Mouse (Mus musculus): ENCODE results near the gene Il17re. TPM values are rescaled to one million over a fixed set of nuclear protein-coding genes. Genes with fewer than 3 reads are reported as not detected.
A peak's percentile ranks its signal among the peaks of the same experiment; 100 is the strongest.

The Il17re gene
- polyA plus RNA-seq, 1 experiment from 2014 or later, result 9.7 TPM

GRCm38 (mm10) chr6:113473246-113473645 lies 15.0 kb downstream of the Il17re start:
- Histone ChIP-seq H3K27ac (no peak overlapping the region), H3K36me3 (no peaks in the 10 kb centered on the region), H3K27me3 (peaks cover 23% of the 10 kb centered on the region), H3K9me3 (no peaks in the 10 kb centered on the region), H3K9ac (no peak overlapping the region), H3K4me1 (peaks cover 34% of the 10 kb centered on the region), H3K4me3 (no peak overlapping the region), H3K4me2 (no peak overlapping the region)
- WGBS, result 34% methylated on average over 2 of the region's 2 CpGs
- no peak for ATAC-seq (ENCODE audit: insufficient number of reproducible peaks, low FRiP score, low TSS enrichment, low read depth)

- WGBS, result 85% methylated on average over 6 of the region's 6 CpGs
- Histone ChIP-seq H3K27ac (no peak overlapping the region), H3K4me2 (no peak overlapping the region), H3K36me3 (no peaks in the 10 kb centered on the region), H3K9me3 (no peaks in the 10 kb centered on the region), H3K4me1 (peaks cover 33% of the 10 kb centered on the region), H3K9ac (no peak overlapping the region), H3K27me3 (peaks cover 23% of the 10 kb centered on the region), H3K4me3 (no peak overlapping the region)
- no peak for ATAC-seq (ENCODE audit: insufficient number of reproducible peaks, low FRiP score, low TSS enrichment, low read depth)
These were observed 15.4 kb downstream of the Il17re start for GRCm38 (mm10) chr6:113473715-113474114.

GRCm38 (mm10) chr6:113477353-113477752 lies 19.1 kb downstream of the Il17re start:
- WGBS, result 37% methylated on average over 7 of the region's 7 CpGs
- Histone ChIP-seq H3K4me1 (peaks cover 8% of the 10 kb centered on the region), H3K4me3 (no peak overlapping the region), H3K27me3 (peaks cover 36% of the 10 kb centered on the region), H3K9ac (no peak overlapping the region), H3K9me3 (no peaks in the 10 kb centered on the region), H3K36me3 (no peaks in the 10 kb centered on the region), H3K4me2 (no peak overlapping the region), H3K27ac (no peak overlapping the region)
- no peak for ATAC-seq (ENCODE audit: insufficient number of reproducible peaks, low FRiP score, low TSS enrichment, low read depth)

- Histone ChIP-seq H3K9ac (no peak overlapping the region), H3K27me3 (peaks cover 41% of the 10 kb centered on the region), H3K4me3 (no peak overlapping the region), H3K4me2 (no peak overlapping the region), H3K4me1 (peaks cover 17% of the 10 kb centered on the region), H3K27ac (no peak overlapping the region), H3K36me3 (no peaks in the 10 kb centered on the region), H3K9me3 (no peaks in the 10 kb centered on the region)
- WGBS, result 84% methylated on average over 10 of the region's 10 CpGs
- ATAC-seq (ENCODE audit: insufficient number of reproducible peaks, low FRiP score, low TSS enrichment, low read depth), result no peak
These were observed 20.6 kb downstream of the Il17re start for GRCm38 (mm10) chr6:113478906-113479305.

- Histone ChIP-seq H3K4me1 (peaks cover 19% of the 10 kb centered on the region), H3K9me3 (no peaks in the 10 kb centered on the region), H3K4me3 (no peak overlapping the region), H3K9ac (no peak overlapping the region), H3K27ac (peak overlapping the region; percentile 39), H3K36me3 (no peaks in the 10 kb centered on the region), H3K27me3 (peaks cover 38% of the 10 kb centered on the region), H3K4me2 (no peak overlapping the region)
- 48% methylated on average over 18 of the region's 18 CpGs for WGBS
- peak; percentile 13; the same call in 1 of the 2 replicates for ATAC-seq (ENCODE audit: insufficient number of reproducible peaks, low FRiP score, low TSS enrichment, low read depth)
These were observed 22.5 kb downstream of the Il17re start for GRCm38 (mm10) chr6:113480555-113481373.

GRCm38 (mm10) chr6:113482477-113483099 lies 24.3 kb downstream of the Il17re start:
- no peak for ATAC-seq (ENCODE audit: insufficient number of reproducible peaks, low FRiP score, low TSS enrichment, low read depth)
- no peaks in the 10 kb centered on the region for H3K36me3 ChIP-seq

GRCm38 (mm10) chr6:113483100-113483615 lies 24.9 kb downstream of the Il17re start, which contains the start of gene Creld1:
Gene Creld1 (plus strand): TSS chr6:113483297.
- H3K4me2 ChIP-seq, result peak within 1 kb of the TSS; percentile 72
- H3K27ac ChIP-seq, result peak within 1 kb of the TSS; percentile 63
- peaks cover 38% of the 10 kb centered on the region for H3K27me3 ChIP-seq
- peak; percentile 82 for ATAC-seq (ENCODE audit: insufficient number of reproducible peaks, low FRiP score, low TSS enrichment, low read depth)
- H3K4me1 ChIP-seq, result peaks cover 24% of the 10 kb centered on the region
- no peaks in the 10 kb centered on the region for H3K36me3 ChIP-seq
- H3K9me3 ChIP-seq, result no peaks in the 10 kb centered on the region
- peak within 1 kb of the TSS; percentile 45 for H3K4me3 ChIP-seq
- WGBS, result under 1% methylated on average over 26 of the region's 26 CpGs
- peak within 1 kb of the TSS; percentile 35 for H3K9ac ChIP-seq

More at GRCm38 (mm10) chr6:113482477-113483099, 24.3 kb downstream of the Il17re start:
- Histone ChIP-seq H3K9ac (no peak overlapping the region; the same call in 1 of the 2 replicates), H3K27ac (peak overlapping the region; percentile 47), H3K4me2 (peak overlapping the region; percentile 72), H3K4me1 (peaks cover 24% of the 10 kb centered on the region), H3K4me3 (peak overlapping the region; percentile 45), H3K9me3 (no peaks in the 10 kb centered on the region), H3K27me3 (peaks cover 38% of the 10 kb centered on the region)
- 3% methylated on average over 65 of the region's 65 CpGs for WGBS

- ATAC-seq (ENCODE audit: insufficient number of reproducible peaks, low FRiP score, low TSS enrichment, low read depth), result no peak
- H3K4me1 ChIP-seq, result peaks cover 24% of the 10 kb centered on the region
- peak overlapping the region; percentile 63; the same call in 1 of the 2 replicates for H3K27ac ChIP-seq
- H3K36me3 ChIP-seq, result no peaks in the 10 kb centered on the region
- peak overlapping the region; percentile 45 for H3K4me3 ChIP-seq
- no peaks in the 10 kb centered on the region for H3K9me3 ChIP-seq
- 12% methylated on average over 10 of the region's 10 CpGs for WGBS
- H3K4me2 ChIP-seq, result peak overlapping the region; percentile 72
- peaks cover 38% of the 10 kb centered on the region for H3K27me3 ChIP-seq
- H3K9ac ChIP-seq, result peak overlapping the region; percentile 35
These were observed 25.4 kb downstream of the Il17re start for GRCm38 (mm10) chr6:113483729-113484128.

GRCm38 (mm10) chr6:113487125-113487576 lies 28.9 kb downstream of the Il17re start:
- no peak overlapping the region for H3K4me3 ChIP-seq
- peaks cover 9% of the 10 kb centered on the region for H3K27me3 ChIP-seq
- H3K4me2 ChIP-seq, result no peak overlapping the region
- 0 out of 2 replicates have a peak overlapping the region, but pooled peaks have one; percentile 51 for H3K27ac ChIP-seq
- H3K36me3 ChIP-seq, result peaks cover 6% of the 10 kb centered on the region; the same call in 1 of the 2 replicates
- 10% methylated on average over 7 of the region's 7 CpGs for WGBS
- H3K4me1 ChIP-seq, result peaks cover 23% of the 10 kb centered on the region
- no peaks in the 10 kb centered on the region for H3K9me3 ChIP-seq
- no peak for ATAC-seq (ENCODE audit: insufficient number of reproducible peaks, low FRiP score, low TSS enrichment, low read depth)
- H3K9ac ChIP-seq, result no peak overlapping the region

GRCm38 (mm10) chr6:113489410-113489809 lies 31.1 kb downstream of the Il17re start:
- H3K4me1 ChIP-seq, result peaks cover 8% of the 10 kb centered on the region; the same call in 1 of the 2 replicates

GRCm38 (mm10) chr6:113492101-113492864 lies 34.0 kb downstream of the Il17re start:
- peaks cover 23% of the 10 kb centered on the region for H3K27me3 ChIP-seq
- peaks cover 17% of the 10 kb centered on the region for H3K4me1 ChIP-seq
- peaks cover 6% of the 10 kb centered on the region; the same call in 1 of the 2 replicates for H3K36me3 ChIP-seq
- H3K9me3 ChIP-seq, result no peaks in the 10 kb centered on the region
- 75% methylated on average over 24 of the region's 24 CpGs for WGBS
- ATAC-seq (ENCODE audit: insufficient number of reproducible peaks, low FRiP score, low TSS enrichment, low read depth), result no peak
- no peak overlapping the region for H3K4me2 ChIP-seq
- no peak overlapping the region for H3K4me3 ChIP-seq
- no peak overlapping the region for H3K9ac ChIP-seq
- H3K27ac ChIP-seq, result no peak overlapping the region

More at GRCm38 (mm10) chr6:113489410-113489809, 31.1 kb downstream of the Il17re start:
- no peak for ATAC-seq (ENCODE audit: insufficient number of reproducible peaks, low FRiP score, low TSS enrichment, low read depth)
- Histone ChIP-seq H3K4me2 (no peak overlapping the region), H3K27me3 (0 out of 2 replicates have a peak, but pooled peaks cover under 1% of the 10 kb centered on the region), H3K9ac (no peak overlapping the region), H3K27ac (no peak overlapping the region), H3K4me3 (no peak overlapping the region), H3K36me3 (peaks cover 6% of the 10 kb centered on the region; the same call in 1 of the 2 replicates), H3K9me3 (no peaks in the 10 kb centered on the region)
- WGBS, result 91% methylated on average over 14 of the region's 14 CpGs

Measured in limb, embryonic 15.5 days (tissue).